Mouse (Mus musculus) embryonic facial prominence, embryonic 11.5 days (tissue): ENCODE measurements at regions not wholly inside any gene's neighbourhood (a gene's known extent, or its start where the extent isn't known, plus 50 kb on each side); places are given as distances from the start of the nearest gene placed in this dataset.

ENCODE experiments used
- ATAC-seq: fragments of 200-750 bp; cut with Nextera tagmentation; replicated peaks from 2 replicates; pipeline ENCODE4 v1.8.0; 2017; ENCODE audit warnings: low read depth; ENCODE audit not compliant: insufficient number of reproducible peaks, low FRiP score, low TSS enrichment
- DNase-seq: peaks from one replicate; pipeline ENCODE4 v3.0.0-alpha.2; 2015; ENCODE audit warnings: low spot score
- H3K27ac ChIP-seq: fragments of 300-500 bp; sonication (generic); replicated peaks from 2 replicates; pipeline ENCODE4 v1.5.1; 2014; ENCODE audit warnings: mild to moderate bottlenecking, low read depth, low read length, control low read depth
- H3K27me3 ChIP-seq: fragments of 300-500 bp; sonication (generic); 2 replicates; pipeline ENCODE4 v1.6.1; 2014; ENCODE audit warnings: mild to moderate bottlenecking, low read length, moderate library complexity, mixed read lengths; ENCODE audit not compliant: control insufficient read depth, insufficient read depth
- H3K36me3 ChIP-seq: fragments of 300-500 bp; sonication (generic); replicated peaks from 2 replicates; pipeline ENCODE4 v1.6.1; 2014; ENCODE audit warnings: low read depth, mild to moderate bottlenecking, low read length, moderate library complexity, mixed read lengths; ENCODE audit not compliant: control insufficient read depth, insufficient read depth
- H3K4me1 ChIP-seq: fragments of 300-500 bp; sonication (generic); 2 replicates; pipeline ENCODE4 v1.6.1; 2014; ENCODE audit warnings: low read length, mixed read lengths; ENCODE audit not compliant: control insufficient read depth, insufficient read depth
- H3K4me2 ChIP-seq: fragments of 300-500 bp; sonication (generic); 2 replicates; pipeline ENCODE4 v1.6.1; 2014; ENCODE audit warnings: low read depth, mild to moderate bottlenecking, control low read depth, low read length, moderate library complexity
- H3K4me3 ChIP-seq: fragments of 300-500 bp; sonication (generic); 2 replicates; pipeline ENCODE4 v1.5.1; 2014; ENCODE audit warnings: low read depth, low read length, control low read depth
- H3K9ac ChIP-seq: fragments of 300-500 bp; sonication (generic); replicated peaks from 2 replicates; pipeline ENCODE4 v1.6.1; 2014; ENCODE audit warnings: mild to moderate bottlenecking, control low read depth, low read length
- H3K9me3 ChIP-seq: fragments of 300-500 bp; sonication (generic); replicated peaks from 2 replicates; pipeline ENCODE4 v1.6.1; 2016; ENCODE audit warnings: mild to moderate bottlenecking, low read length, inconsistent platforms, mixed read lengths; ENCODE audit not compliant: control insufficient read depth
- WGBS: fragments of 180-500 bp; shearing (Covaris S2); extraction: QIAGEN DNeasy Blood & Tissue Kit; methylation state at CpG from one replicate; pipeline ENCODE4 v1.1.7; 2014; 5-methylcytosine and 5-hydroxymethylcytosine counted together

DNA sequence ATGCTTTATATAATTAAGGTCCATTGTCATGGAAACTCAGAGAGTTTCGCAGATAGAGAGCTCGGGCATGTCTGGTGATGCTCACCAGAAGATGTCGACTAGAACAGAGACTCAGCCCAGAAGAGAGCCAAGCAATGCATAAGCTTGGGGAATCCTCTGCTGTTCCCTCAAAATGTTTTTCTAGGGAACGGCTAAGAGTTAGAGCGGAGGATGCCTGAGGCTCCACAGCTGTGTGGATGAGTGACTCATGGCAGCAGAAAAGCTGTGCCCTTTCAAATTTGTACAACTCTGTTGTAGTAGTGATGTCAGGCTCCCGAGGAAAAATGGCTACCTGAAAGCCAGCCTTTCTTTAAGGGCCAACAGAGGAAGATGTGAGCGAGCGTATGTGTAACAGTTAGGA is 586.2 kb upstream of the Fam19a5 start:
- no peaks in the 10 kb centered on the region for H3K27me3 ChIP-seq
- DNase-seq = no peak
- no peaks in the 10 kb centered on the region for H3K36me3 ChIP-seq
- no peak overlapping the region for H3K4me3 ChIP-seq
- H3K9ac ChIP-seq = no peak overlapping the region
- 81% methylated on average over 8 of the region's 8 CpGs for WGBS
- no peaks in the 10 kb centered on the region for H3K4me1 ChIP-seq
- no peak overlapping the region for H3K27ac ChIP-seq
- H3K9me3 ChIP-seq = no peaks in the 10 kb centered on the region
- H3K4me2 ChIP-seq = no peak overlapping the region
- ATAC-seq = no peak

DNA sequence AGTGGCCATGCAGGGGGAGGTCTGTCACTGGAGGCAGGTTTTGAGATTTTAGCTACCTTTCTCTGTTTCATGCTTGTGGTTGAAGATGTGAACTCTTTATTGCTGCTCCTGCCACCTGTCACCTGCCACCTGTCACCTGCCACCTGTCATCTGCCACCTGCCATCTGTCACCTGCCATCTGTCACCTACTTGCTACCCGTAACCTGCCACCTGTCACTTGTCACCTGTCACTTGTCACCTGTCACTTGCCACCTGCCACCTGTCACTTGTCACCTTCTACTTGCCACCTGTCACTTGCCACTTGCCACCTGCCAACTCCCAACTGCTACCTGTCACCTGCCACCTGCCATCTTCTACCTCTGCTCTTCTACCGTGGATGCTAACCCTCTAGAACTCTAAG is 581.2 kb upstream of the Fam19a5 start:
- H3K4me3 ChIP-seq = no peak overlapping the region
- DNase-seq = no peak
- no peak overlapping the region for H3K4me2 ChIP-seq
- no peak for ATAC-seq
- no peaks in the 10 kb centered on the region for H3K4me1 ChIP-seq
- 76% methylated on average over 2 of the region's 2 CpGs for WGBS
- no peaks in the 10 kb centered on the region for H3K9me3 ChIP-seq
- no peaks in the 10 kb centered on the region for H3K27me3 ChIP-seq
- no peak overlapping the region for H3K9ac ChIP-seq
- no peak overlapping the region for H3K27ac ChIP-seq
- H3K36me3 ChIP-seq = no peaks in the 10 kb centered on the region

DNA sequence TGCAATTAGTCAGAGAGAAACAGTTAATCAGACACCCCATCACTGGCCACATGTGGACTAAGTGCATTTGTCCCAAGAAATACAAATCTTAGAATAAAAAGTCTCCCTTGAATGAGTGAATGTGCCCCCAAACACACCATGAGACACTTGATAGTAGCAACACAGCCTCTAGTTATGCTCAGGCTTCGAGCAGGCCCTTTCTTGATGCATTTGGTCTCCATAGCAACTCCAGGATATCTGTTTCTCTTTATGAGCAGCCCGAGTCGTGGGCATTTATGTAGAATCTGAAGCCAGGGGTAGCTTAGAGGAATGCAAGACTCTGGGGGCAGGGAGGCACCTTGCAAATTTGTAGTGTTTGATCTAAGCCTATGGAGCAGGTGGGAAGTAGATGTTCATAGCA is 580.6 kb upstream of the Fam19a5 start:
- H3K27ac ChIP-seq = no peak overlapping the region
- H3K36me3 ChIP-seq = no peaks in the 10 kb centered on the region
- WGBS = 55% methylated on average over 3 of the region's 3 CpGs
- H3K27me3 ChIP-seq = no peaks in the 10 kb centered on the region
- ATAC-seq = no peak
- no peak for DNase-seq
- H3K9me3 ChIP-seq = no peaks in the 10 kb centered on the region
- no peak overlapping the region for H3K9ac ChIP-seq
- H3K4me3 ChIP-seq = no peak overlapping the region
- H3K4me1 ChIP-seq = no peaks in the 10 kb centered on the region
- no peak overlapping the region for H3K4me2 ChIP-seq

DNA sequence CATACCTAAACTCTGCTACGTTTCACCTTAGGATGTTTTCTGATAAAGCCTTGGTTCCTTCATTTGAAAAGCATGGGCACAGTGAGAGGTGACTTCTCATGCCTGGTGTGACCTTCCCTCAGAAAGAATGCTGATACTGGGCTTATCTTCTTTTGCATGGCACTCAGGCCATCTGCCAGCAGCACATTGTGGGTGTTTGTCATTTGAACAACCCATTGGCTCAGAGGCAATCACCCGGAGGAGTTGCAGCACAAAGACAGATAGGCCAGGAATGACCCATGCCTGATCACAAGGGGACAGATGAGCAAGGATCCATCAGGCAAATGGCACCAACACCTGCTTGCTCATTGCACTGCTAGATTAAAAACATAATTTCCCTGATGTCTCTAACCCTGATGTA is 572.7 kb upstream of the Fam19a5 start:
- no peaks in the 10 kb centered on the region for H3K4me1 ChIP-seq
- ATAC-seq = no peak
- no peak overlapping the region for H3K4me2 ChIP-seq
- H3K27ac ChIP-seq = no peak overlapping the region
- H3K27me3 ChIP-seq = no peaks in the 10 kb centered on the region
- DNase-seq = no peak
- no peak overlapping the region for H3K9ac ChIP-seq
- no peaks in the 10 kb centered on the region for H3K9me3 ChIP-seq
- H3K36me3 ChIP-seq = no peaks in the 10 kb centered on the region
- WGBS = 82% methylated on average over 2 of the region's 2 CpGs
- no peak overlapping the region for H3K4me3 ChIP-seq

DNA sequence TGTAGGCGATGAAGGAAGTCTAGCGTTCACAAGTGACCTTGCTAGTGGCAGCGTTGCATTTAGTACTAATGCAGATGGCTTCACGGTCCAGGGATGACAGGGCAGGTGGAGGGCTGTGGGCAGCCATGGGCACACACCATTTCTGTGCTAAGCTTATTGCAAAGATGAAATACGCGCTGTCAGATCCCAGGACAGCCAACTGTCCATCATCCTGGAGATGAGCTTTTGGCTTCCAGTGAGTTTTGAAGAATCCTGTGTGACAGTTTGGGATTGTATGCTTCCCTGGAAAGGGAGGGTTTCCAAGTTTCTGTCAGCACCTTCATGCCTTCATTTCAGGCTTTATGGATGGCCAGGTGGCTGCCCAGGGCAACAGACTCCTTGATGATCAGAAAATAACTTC is 547.9 kb upstream of the Fam19a5 start:
- 88% methylated on average over 6 of the region's 6 CpGs for WGBS
- Histone ChIP-seq H3K9me3 (no peaks in the 10 kb centered on the region), H3K27me3 (no peaks in the 10 kb centered on the region), H3K9ac (no peak overlapping the region), H3K27ac (no peak overlapping the region), H3K4me1 (no peaks in the 10 kb centered on the region), H3K4me2 (no peak overlapping the region), H3K4me3 (no peak overlapping the region), H3K36me3 (no peaks in the 10 kb centered on the region)
- no peak for ATAC-seq
- DNase-seq = no peak

DNA sequence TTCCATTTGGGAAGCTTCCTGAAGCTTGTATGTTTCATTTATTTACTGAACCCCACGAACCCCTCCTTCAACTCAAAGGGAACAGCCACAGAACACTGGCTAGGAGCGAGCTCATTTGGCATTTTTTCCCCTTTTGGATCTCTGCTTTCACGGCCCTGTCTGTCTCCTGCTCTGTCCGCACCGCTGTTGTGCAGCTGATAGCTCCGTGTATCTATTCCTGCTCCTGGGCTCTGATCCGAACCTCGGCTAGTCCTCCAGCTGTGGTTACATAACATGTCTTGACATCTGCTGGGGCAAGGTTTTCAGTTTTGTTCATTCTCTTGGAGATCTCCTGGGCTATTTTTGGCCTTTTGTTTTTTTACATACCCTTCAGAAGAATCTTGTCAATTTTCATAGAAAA is 525.1 kb upstream of the Fam19a5 start:
- Histone ChIP-seq H3K9ac (no peak overlapping the region), H3K9me3 (no peaks in the 10 kb centered on the region), H3K4me2 (no peak overlapping the region), H3K4me1 (no peaks in the 10 kb centered on the region), H3K27ac (no peak overlapping the region), H3K27me3 (no peaks in the 10 kb centered on the region), H3K36me3 (no peaks in the 10 kb centered on the region), H3K4me3 (no peak overlapping the region)
- DNase-seq (no peak), ATAC-seq (no peak)
- 35% methylated on average over 8 of the region's 8 CpGs for WGBS

DNA sequence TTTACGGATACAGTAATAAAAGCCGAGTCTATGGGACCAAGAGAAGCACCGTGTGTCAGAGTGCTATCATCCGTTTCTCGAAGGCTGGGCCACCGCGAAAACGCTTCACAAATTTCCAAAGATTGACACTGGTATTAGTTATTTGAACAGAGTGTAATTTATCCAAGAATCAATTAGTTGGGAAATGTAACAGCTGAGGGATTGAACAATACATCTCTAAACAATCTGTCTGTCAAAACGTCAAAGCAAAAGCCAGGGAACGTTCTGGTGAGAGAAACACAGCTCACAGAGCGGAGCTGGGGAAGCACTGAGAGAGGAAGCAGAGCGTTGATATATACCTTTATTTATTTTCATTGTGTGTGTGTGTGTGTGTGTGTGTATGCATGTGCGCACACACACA is 498.1 kb upstream of the Fam19a5 start:
- 89% methylated on average over 13 of the region's 13 CpGs for WGBS
- Histone ChIP-seq H3K9ac (no peak overlapping the region), H3K27me3 (no peaks in the 10 kb centered on the region), H3K4me2 (no peak overlapping the region), H3K4me1 (no peaks in the 10 kb centered on the region), H3K27ac (no peak overlapping the region), H3K9me3 (no peaks in the 10 kb centered on the region), H3K4me3 (no peak overlapping the region), H3K36me3 (no peaks in the 10 kb centered on the region)
- ATAC-seq (no peak), DNase-seq (no peak)

DNA sequence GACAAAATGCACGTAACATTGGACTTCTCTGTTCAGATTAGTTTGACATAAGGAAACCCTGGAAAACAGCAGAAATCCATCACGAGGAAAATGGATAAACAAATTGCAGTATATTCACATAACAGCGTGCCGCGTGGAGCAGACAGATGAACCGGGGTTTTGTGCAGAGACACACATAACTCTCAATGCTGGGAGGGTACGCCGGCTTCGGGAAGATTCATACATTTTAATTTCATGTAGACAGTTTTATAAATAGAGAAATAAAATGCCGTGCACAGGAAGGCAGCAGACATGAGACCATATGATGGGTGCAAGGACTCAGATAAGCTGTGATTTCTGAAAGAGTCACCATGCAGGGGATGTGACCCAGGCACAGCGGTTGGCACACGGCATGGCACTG is 489.9 kb upstream of the Fam19a5 start:
- ATAC-seq = no peak
- Histone ChIP-seq H3K4me3 (no peak overlapping the region), H3K4me2 (no peak overlapping the region), H3K4me1 (no peaks in the 10 kb centered on the region), H3K9ac (no peak overlapping the region), H3K27me3 (no peaks in the 10 kb centered on the region), H3K36me3 (no peaks in the 10 kb centered on the region), H3K27ac (no peak overlapping the region), H3K9me3 (no peaks in the 10 kb centered on the region)
- WGBS = 95% methylated on average over 12 of the region's 12 CpGs
- DNase-seq = no peak

DNA sequence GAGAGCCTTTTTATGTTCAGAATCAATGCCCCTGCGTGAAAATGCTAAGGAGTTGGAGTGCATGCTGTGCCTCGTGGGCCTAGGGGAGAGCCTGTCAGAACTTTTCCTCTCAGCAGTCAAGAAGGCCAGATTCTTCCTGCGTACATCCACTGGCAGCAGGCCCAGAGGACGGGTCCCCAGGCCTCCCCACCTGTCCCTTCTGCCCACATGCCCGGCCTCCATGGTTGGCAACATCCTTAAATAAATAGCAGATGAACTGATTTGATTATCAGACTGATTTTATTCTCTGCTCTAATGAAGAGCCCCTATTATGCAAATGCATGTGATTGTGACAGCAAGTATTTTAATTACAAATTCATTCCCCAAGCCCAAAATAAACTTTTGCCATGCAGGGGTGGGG is 479.2 kb upstream of the Fam19a5 start:
- Histone ChIP-seq H3K4me1 (no peaks in the 10 kb centered on the region), H3K4me3 (no peak overlapping the region), H3K9ac (no peak overlapping the region), H3K27ac (no peak overlapping the region), H3K27me3 (no peaks in the 10 kb centered on the region), H3K4me2 (no peak overlapping the region), H3K9me3 (no peaks in the 10 kb centered on the region), H3K36me3 (no peaks in the 10 kb centered on the region)
- 64% methylated on average over 5 of the region's 5 CpGs for WGBS
- ATAC-seq (no peak), DNase-seq (no peak)
